Mouse (Mus musculus): ENCODE data around the gene Dtd1. TPM values are rescaled to one million over a fixed set of nuclear protein-coding genes. Genes with fewer than 3 reads are reported as not detected.

The Dtd1 gene
- polyA plus RNA-seq, 1 experiment from 2014 or later = 65.2 TPM

DNA sequence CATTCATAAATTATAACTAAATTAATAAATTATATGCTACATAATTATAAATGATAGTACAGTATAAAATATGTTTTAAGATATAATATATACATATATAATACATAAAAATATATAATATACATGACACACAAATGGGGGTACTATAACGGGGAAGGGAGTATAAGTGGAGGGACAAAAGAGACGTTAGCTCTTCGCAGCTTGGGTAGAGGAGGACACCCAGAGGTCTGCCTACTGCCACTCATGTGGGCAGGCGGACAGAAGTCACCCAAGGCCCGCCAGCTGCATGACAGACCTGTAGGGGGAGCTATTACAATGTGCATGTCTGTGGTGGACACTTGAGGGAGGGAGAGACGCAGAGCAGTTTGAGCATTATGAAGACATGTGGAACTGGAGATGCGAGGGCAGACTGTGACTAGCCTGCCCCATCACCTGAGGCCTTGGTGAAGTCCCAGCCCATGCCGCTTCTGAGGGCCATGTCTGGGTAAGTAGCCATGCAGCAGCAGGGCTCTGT lies 92.6 kb downstream of the Dtd1 start:
- no peaks in the 10 kb centered on the region for H3K4me1 ChIP-seq (replicated peaks; ENCODE audit: control insufficient read depth, insufficient read depth, low read length)
- peak; percentile 31; the same call in 1 of the 2 replicates for ATAC-seq (replicated peaks; ENCODE audit: low FRiP score)
- no peaks in the 10 kb centered on the region for H3K27me3 ChIP-seq (replicated peaks; ENCODE audit: control insufficient read depth, insufficient read depth, low read length)
- no peak overlapping the region for H3K4me2 ChIP-seq
- H3K9me3 ChIP-seq (ENCODE audit: control insufficient read depth, low read length) = no peaks in the 10 kb centered on the region
- H3K4me3 ChIP-seq (ENCODE audit: low read depth, low read length) = no peak overlapping the region
- 76% methylated on average over 8 of the region's 8 CpGs for WGBS
- H3K36me3 ChIP-seq (ENCODE audit: control insufficient read depth, insufficient read depth, low read length) = no peaks in the 10 kb centered on the region
- no peak overlapping the region for H3K27ac ChIP-seq (ENCODE audit: low read depth, low read length)
- H3K9ac ChIP-seq (ENCODE audit: low read depth, low read length) = no peak overlapping the region
- DNase-seq (ENCODE audit: low spot score) = no peak

GRCm38 (mm10) chr2:144692777-144693176 lies 93.1 kb downstream of the Dtd1 start:
- H3K9me3 ChIP-seq (ENCODE audit: control insufficient read depth, low read length) = no peaks in the 10 kb centered on the region
- DNase-seq (ENCODE audit: low spot score) = no peak
- no peaks in the 10 kb centered on the region for H3K27me3 ChIP-seq (replicated peaks; ENCODE audit: control insufficient read depth, insufficient read depth, low read length)
- 92% methylated on average over 2 of the region's 2 CpGs for WGBS
- H3K4me1 ChIP-seq (replicated peaks; ENCODE audit: control insufficient read depth, insufficient read depth, low read length) = no peaks in the 10 kb centered on the region
- no peak overlapping the region for H3K4me2 ChIP-seq
- no peak overlapping the region for H3K27ac ChIP-seq (ENCODE audit: low read depth, low read length)
- no peak overlapping the region for H3K4me3 ChIP-seq (ENCODE audit: low read depth, low read length)
- no peak for ATAC-seq (replicated peaks; ENCODE audit: low FRiP score)
- no peak overlapping the region for H3K9ac ChIP-seq (ENCODE audit: low read depth, low read length)
- H3K36me3 ChIP-seq (ENCODE audit: control insufficient read depth, insufficient read depth, low read length) = no peaks in the 10 kb centered on the region

- H3K27ac ChIP-seq (ENCODE audit: low read depth, low read length) = no peak overlapping the region
- H3K27me3 ChIP-seq (replicated peaks; ENCODE audit: control insufficient read depth, insufficient read depth, low read length) = no peaks in the 10 kb centered on the region
- no peak overlapping the region for H3K4me2 ChIP-seq
- no peaks in the 10 kb centered on the region for H3K4me1 ChIP-seq (replicated peaks; ENCODE audit: control insufficient read depth, insufficient read depth, low read length)
- H3K36me3 ChIP-seq (ENCODE audit: control insufficient read depth, insufficient read depth, low read length) = no peaks in the 10 kb centered on the region
- no peak for ATAC-seq (replicated peaks; ENCODE audit: low FRiP score)
- H3K4me3 ChIP-seq (ENCODE audit: low read depth, low read length) = no peak overlapping the region
- H3K9me3 ChIP-seq (ENCODE audit: control insufficient read depth, low read length) = no peaks in the 10 kb centered on the region
- DNase-seq (ENCODE audit: low spot score) = no peak
- 85% methylated on average over 2 of the region's 2 CpGs for WGBS
- H3K9ac ChIP-seq (ENCODE audit: low read depth, low read length) = no peak overlapping the region
Observed at GRCm38 (mm10) chr2:144694923-144695322, 95.2 kb downstream of the Dtd1 start.

DNA sequence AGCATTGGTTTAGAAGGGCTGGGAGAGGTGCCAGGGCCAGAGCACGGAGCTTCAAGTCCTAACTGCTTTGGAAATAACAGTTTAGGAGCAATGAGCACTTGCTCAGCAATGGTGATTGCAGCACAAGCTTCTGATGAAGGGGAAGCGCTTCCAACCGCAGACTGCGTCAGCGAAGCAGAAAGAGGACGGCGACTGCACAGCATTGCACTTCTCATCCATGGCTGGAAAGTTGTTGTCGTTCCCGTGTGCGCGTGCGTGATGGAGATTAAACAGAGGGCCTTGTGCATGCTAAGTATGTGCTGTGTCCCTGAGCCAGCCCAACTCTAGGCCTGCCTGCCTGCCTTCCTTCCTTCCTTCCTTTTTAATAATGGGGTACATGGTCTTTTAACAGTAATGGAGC lies 98.3 kb downstream of the Dtd1 start:
- Histone ChIP-seq H3K4me2 (no peak overlapping the region), H3K27ac (ENCODE audit: low read depth, low read length) (no peak overlapping the region), H3K4me3 (ENCODE audit: low read depth, low read length) (no peak overlapping the region), H3K36me3 (ENCODE audit: control insufficient read depth, insufficient read depth, low read length) (no peaks in the 10 kb centered on the region), H3K27me3 (replicated peaks; ENCODE audit: control insufficient read depth, insufficient read depth, low read length) (no peaks in the 10 kb centered on the region), H3K4me1 (replicated peaks; ENCODE audit: control insufficient read depth, insufficient read depth, low read length) (no peaks in the 10 kb centered on the region), H3K9me3 (ENCODE audit: control insufficient read depth, low read length) (no peaks in the 10 kb centered on the region), H3K9ac (ENCODE audit: low read depth, low read length) (no peak overlapping the region)
- WGBS = 90% methylated on average over 12 of the region's 12 CpGs
- ATAC-seq (replicated peaks; ENCODE audit: low FRiP score) (no peak), DNase-seq (ENCODE audit: low spot score) (no peak)

GRCm38 (mm10) chr2:144700608-144701007 lies 100.9 kb downstream of the Dtd1 start:
- Histone ChIP-seq H3K27me3 (replicated peaks; ENCODE audit: control insufficient read depth, insufficient read depth, low read length) (no peaks in the 10 kb centered on the region), H3K4me2 (no peak overlapping the region), H3K27ac (ENCODE audit: low read depth, low read length) (no peak overlapping the region), H3K4me3 (ENCODE audit: low read depth, low read length) (no peak overlapping the region), H3K9ac (ENCODE audit: low read depth, low read length) (no peak overlapping the region), H3K4me1 (replicated peaks; ENCODE audit: control insufficient read depth, insufficient read depth, low read length) (no peaks in the 10 kb centered on the region), H3K36me3 (ENCODE audit: control insufficient read depth, insufficient read depth, low read length) (no peaks in the 10 kb centered on the region), H3K9me3 (ENCODE audit: control insufficient read depth, low read length) (no peaks in the 10 kb centered on the region)
- no peak for ATAC-seq (replicated peaks; ENCODE audit: low FRiP score)
- 84% methylated on average over 11 of the region's 11 CpGs for WGBS
- no peak for DNase-seq (ENCODE audit: low spot score)

GRCm38 (mm10) chr2:144701415-144702149 lies 101.9 kb downstream of the Dtd1 start:
- Histone ChIP-seq H3K36me3 (ENCODE audit: control insufficient read depth, insufficient read depth, low read length) (no peaks in the 10 kb centered on the region), H3K9ac (ENCODE audit: low read depth, low read length) (no peak overlapping the region), H3K4me1 (replicated peaks; ENCODE audit: control insufficient read depth, insufficient read depth, low read length) (no peaks in the 10 kb centered on the region), H3K27me3 (replicated peaks; ENCODE audit: control insufficient read depth, insufficient read depth, low read length) (no peaks in the 10 kb centered on the region), H3K4me3 (ENCODE audit: low read depth, low read length) (no peak overlapping the region), H3K9me3 (ENCODE audit: control insufficient read depth, low read length) (no peaks in the 10 kb centered on the region), H3K27ac (ENCODE audit: low read depth, low read length) (no peak overlapping the region), H3K4me2 (no peak overlapping the region)
- WGBS = 94% methylated on average over 3 of the region's 3 CpGs
- ATAC-seq (replicated peaks; ENCODE audit: low FRiP score) = no peak
- DNase-seq (ENCODE audit: low spot score) = no peak

DNA sequence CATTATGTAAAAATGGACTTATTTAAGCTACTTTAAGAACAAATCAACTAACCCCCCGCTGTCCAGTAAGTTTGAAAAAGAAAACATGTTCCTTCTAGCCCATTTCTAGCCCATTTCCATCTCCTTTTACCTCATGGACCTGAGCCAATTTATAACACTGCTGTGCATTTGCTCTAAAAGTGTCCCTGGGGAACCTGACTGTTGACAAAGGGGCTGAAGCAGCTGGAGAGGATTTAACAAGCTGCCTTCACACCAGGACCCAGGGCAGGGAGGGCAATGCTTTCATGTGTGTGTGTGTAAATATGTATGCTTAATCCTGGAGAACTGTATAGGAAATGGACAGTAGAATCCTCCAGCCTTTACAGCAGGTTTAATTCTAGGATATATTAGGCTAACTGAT lies 109.6 kb downstream of the Dtd1 start:
- no peak overlapping the region for H3K27ac ChIP-seq (ENCODE audit: low read depth, low read length)
- H3K36me3 ChIP-seq (ENCODE audit: control insufficient read depth, insufficient read depth, low read length) = no peaks in the 10 kb centered on the region
- no peak overlapping the region for H3K9ac ChIP-seq (ENCODE audit: low read depth, low read length)
- H3K9me3 ChIP-seq (ENCODE audit: control insufficient read depth, low read length) = no peaks in the 10 kb centered on the region
- DNase-seq (ENCODE audit: low spot score) (no peak), ATAC-seq (replicated peaks; ENCODE audit: low FRiP score) (no peak)
- no peaks in the 10 kb centered on the region for H3K4me1 ChIP-seq (replicated peaks; ENCODE audit: control insufficient read depth, insufficient read depth, low read length)
- H3K4me2 ChIP-seq = no peak overlapping the region
- H3K4me3 ChIP-seq (ENCODE audit: low read depth, low read length) = no peak overlapping the region
- WGBS = 77% methylated on average over 1 of the region's 1 CpGs
- H3K27me3 ChIP-seq (replicated peaks; ENCODE audit: control insufficient read depth, insufficient read depth, low read length) = no peaks in the 10 kb centered on the region

GRCm38 (mm10) chr2:144709704-144710103 lies 110.0 kb downstream of the Dtd1 start:
- H3K4me3 ChIP-seq (ENCODE audit: low read depth, low read length) = no peak overlapping the region
- no peak overlapping the region for H3K9ac ChIP-seq (ENCODE audit: low read depth, low read length)
- no peaks in the 10 kb centered on the region for H3K9me3 ChIP-seq (ENCODE audit: control insufficient read depth, low read length)
- ATAC-seq (replicated peaks; ENCODE audit: low FRiP score) (no peak), DNase-seq (ENCODE audit: low spot score) (no peak)
- no peaks in the 10 kb centered on the region for H3K36me3 ChIP-seq (ENCODE audit: control insufficient read depth, insufficient read depth, low read length)
- no peaks in the 10 kb centered on the region for H3K4me1 ChIP-seq (replicated peaks; ENCODE audit: control insufficient read depth, insufficient read depth, low read length)
- H3K27me3 ChIP-seq (replicated peaks; ENCODE audit: control insufficient read depth, insufficient read depth, low read length) = no peaks in the 10 kb centered on the region
- H3K27ac ChIP-seq (ENCODE audit: low read depth, low read length) = no peak overlapping the region
- no peak overlapping the region for H3K4me2 ChIP-seq
- WGBS = 83% methylated on average over 2 of the region's 2 CpGs

DNA sequence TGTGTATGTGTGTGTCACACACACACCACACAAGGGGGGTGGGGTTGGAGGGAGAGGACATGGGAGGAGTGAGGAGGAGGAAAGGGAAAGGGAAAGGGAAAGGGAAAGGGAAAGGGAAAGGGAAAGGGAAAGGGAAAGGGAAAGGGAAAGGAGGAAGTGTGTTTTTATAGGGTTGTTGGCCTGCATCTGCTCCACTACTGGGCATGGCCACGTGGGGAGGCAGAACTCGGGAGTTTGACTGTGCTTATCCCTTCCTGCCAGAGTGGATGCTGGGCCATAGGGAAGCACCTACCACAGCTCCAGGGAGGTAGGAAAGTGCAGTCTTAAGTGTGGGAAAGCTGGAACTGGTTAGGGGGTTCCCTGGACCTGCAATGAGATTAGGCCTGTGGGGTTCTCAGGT lies 114.9 kb downstream of the Dtd1 start:
- 49% methylated on average over 2 of the region's 2 CpGs for WGBS
- no peaks in the 10 kb centered on the region for H3K9me3 ChIP-seq (ENCODE audit: control insufficient read depth, low read length)
- H3K27me3 ChIP-seq (replicated peaks; ENCODE audit: control insufficient read depth, insufficient read depth, low read length) = no peaks in the 10 kb centered on the region
- H3K27ac ChIP-seq (ENCODE audit: low read depth, low read length) = no peak overlapping the region
- no peak overlapping the region for H3K9ac ChIP-seq (ENCODE audit: low read depth, low read length)
- H3K4me2 ChIP-seq = no peak overlapping the region
- ATAC-seq (replicated peaks; ENCODE audit: low FRiP score) = no peak
- no peak overlapping the region for H3K4me3 ChIP-seq (ENCODE audit: low read depth, low read length)
- no peaks in the 10 kb centered on the region for H3K4me1 ChIP-seq (replicated peaks; ENCODE audit: control insufficient read depth, insufficient read depth, low read length)
- H3K36me3 ChIP-seq (ENCODE audit: control insufficient read depth, insufficient read depth, low read length) = no peaks in the 10 kb centered on the region
- no peak for DNase-seq (ENCODE audit: low spot score)
